ENCODE assay signal across 9 mouse cellular contexts in the genomic region with DNA sequence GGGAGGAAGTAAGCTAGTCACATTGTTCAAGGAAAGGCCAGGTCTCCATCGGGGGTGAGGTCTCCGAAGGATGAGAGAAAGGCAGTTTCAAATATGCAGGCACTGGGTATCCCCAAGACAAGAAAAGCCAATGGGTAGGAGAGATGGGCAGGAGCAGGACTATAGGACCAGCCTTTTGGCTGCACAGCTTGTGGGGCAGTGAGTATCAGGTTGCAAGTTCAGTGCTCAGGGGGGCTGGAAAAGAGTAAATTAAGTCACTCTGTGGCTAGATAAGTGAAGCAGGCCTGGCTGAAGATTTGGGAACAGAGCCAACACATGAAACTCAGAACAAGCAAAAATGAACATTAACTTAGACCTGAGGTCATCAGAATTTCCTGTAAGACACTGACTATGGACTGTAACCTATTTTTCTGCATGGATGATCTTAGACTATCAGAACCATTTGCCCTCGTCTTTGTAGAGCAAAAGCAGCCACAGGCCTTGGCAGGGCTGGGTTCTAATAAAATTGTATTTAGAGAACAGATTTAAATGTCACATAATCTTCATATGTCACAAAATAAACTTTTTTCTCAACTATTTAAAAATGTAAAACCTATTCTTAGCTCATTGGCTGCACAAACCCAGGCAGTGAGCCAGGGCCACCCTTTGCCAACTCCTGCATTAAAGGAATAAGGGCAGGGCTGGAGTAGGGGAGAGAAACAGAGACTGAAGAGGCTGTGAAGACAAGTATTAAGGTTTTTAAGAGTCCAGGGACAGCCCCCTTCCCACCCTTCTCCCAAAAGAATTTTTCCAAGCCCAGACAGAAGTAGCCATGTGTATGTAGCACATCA.
DNase-seq lines count a peak whose midpoint lies in the region; ATAC-seq lines count a peak whose summit lies in the region.
"Had no signal": no experiment of that assay in that cellular context is flagged by ENCODE, and none has a peak within 500 bp of the region (broad histone marks: within the 10 kb centered on the region; RNA-seq: fewer than 3 reads in every experiment).

No protein-coding gene starts in this region.

- DNase-seq in adrenal gland, postnatal 25 days, result peak; percentile 5
- no peak for DNase-seq in adrenal gland, adult 18-20 months (ENCODE audit: low spot score in 2 of 2)
- DNase-seq in lung, postnatal 36 days, result no peak
- peak; percentile 44 to 53 for DNase-seq in kidney, postnatal 4 days
- peak; percentile 24 to 52 for DNase-seq in right cerebral cortex, adult 2 months (ENCODE audit: low spot score in 2 of 2)
- no peak for DNase-seq in spleen, postnatal 14 days (ENCODE audit: low spot score in 2 of 2)

- no peaks in the 10 kb centered on the region; the same call in 1 of the 2 replicates for H3K9me3 ChIP-seq in lung, embryonic 16.5 days (ENCODE audit: control insufficient read depth, low read length)
- no peaks in the 10 kb centered on the region for H3K9me3 ChIP-seq in neural tube, embryonic 15.5 days (replicated peaks)

- no peak overlapping the region for H3K4me2 ChIP-seq in lung, embryonic 16.5 days (ENCODE audit: low read depth, low read length)
- H3K4me2 ChIP-seq in neural tube, embryonic 15.5 days, result no peak overlapping the region
- H3K4me2 ChIP-seq: neural tube, embryonic 12.5 days had no signal

- H3K36me3 ChIP-seq in lung, embryonic 16.5 days (ENCODE audit: control insufficient read depth, insufficient read depth, low read length), result no peaks in the 10 kb centered on the region
- no peaks in the 10 kb centered on the region for H3K36me3 ChIP-seq in neural tube, embryonic 15.5 days
- H3K36me3 ChIP-seq: neural tube, embryonic 12.5 days had no signal

- peak; percentile 77 for ATAC-seq in lung, embryonic 16.5 days (ENCODE audit: low read depth)
- no peak for ATAC-seq in neural tube, embryonic 15.5 days (ENCODE audit: low FRiP score)

- 46% methylated on average over 3 of the region's 3 CpGs for WGBS in lung, embryonic 16.5 days
- WGBS in neural tube, embryonic 15.5 days, result 80% methylated on average over 3 of the region's 3 CpGs

- peak overlapping the region; percentile 42; the same call in 1 of the 2 replicates for H3K27ac ChIP-seq in lung, embryonic 16.5 days (ENCODE audit: low read length)
- H3K27ac ChIP-seq in neural tube, embryonic 15.5 days (replicated peaks), result no peak overlapping the region
- H3K27ac ChIP-seq: neural tube, embryonic 12.5 days had no signal

- no peaks in the 10 kb centered on the region for H3K27me3 ChIP-seq in lung, embryonic 16.5 days (ENCODE audit: control insufficient read depth, insufficient read depth, low read depth, low read length)
- no peaks in the 10 kb centered on the region for H3K27me3 ChIP-seq in neural tube, embryonic 15.5 days (replicated peaks)
- H3K27me3 ChIP-seq: neural tube, embryonic 12.5 days had no signal

- H3K4me3 ChIP-seq in lung, embryonic 16.5 days (ENCODE audit: low read length), result no peak overlapping the region
- H3K4me3 ChIP-seq in neural tube, embryonic 15.5 days (replicated peaks), result no peak overlapping the region
- H3K4me3 ChIP-seq: neural tube, embryonic 12.5 days had no signal

- no peak overlapping the region for H3K9ac ChIP-seq in lung, embryonic 16.5 days (ENCODE audit: low read length)
- no peak overlapping the region for H3K9ac ChIP-seq in neural tube, embryonic 15.5 days (replicated peaks)
- H3K9ac ChIP-seq: neural tube, embryonic 12.5 days had no signal

- peaks cover 10% of the 10 kb centered on the region; the same call in 1 of the 2 replicates for H3K4me1 ChIP-seq in lung, embryonic 16.5 days (replicated peaks; ENCODE audit: control insufficient read depth, insufficient read depth, low read length)
- no peaks in the 10 kb centered on the region for H3K4me1 ChIP-seq in neural tube, embryonic 15.5 days
- H3K4me1 ChIP-seq: neural tube, embryonic 12.5 days had no signal

Comparison
In these comparisons a context has a peak if more than half of its experiments do, and no peak if none do; other contexts are left out.
1. DNase-seq: peak in adrenal gland, postnatal 25 days (single experiment), kidney, postnatal 4 days (2 of 2) and right cerebral cortex, adult 2 months (2 of 2); none in adrenal gland, adult 18-20 months (0 of 2), lung, postnatal 36 days (single experiment) and spleen, postnatal 14 days (0 of 2).